Mouse (Mus musculus) brain, adult 2 months (tissue): ENCODE results near the gene Tceal7.
A peak's percentile ranks its signal among the peaks of the same experiment; 100 is the strongest.

ENCODE experiments used
- DNase-seq: peaks from one replicate; pipeline ENCODE4 v3.0.0; 2011; ENCODE audit warnings: low read depth, low spot score

The Tceal7 gene

DNA sequence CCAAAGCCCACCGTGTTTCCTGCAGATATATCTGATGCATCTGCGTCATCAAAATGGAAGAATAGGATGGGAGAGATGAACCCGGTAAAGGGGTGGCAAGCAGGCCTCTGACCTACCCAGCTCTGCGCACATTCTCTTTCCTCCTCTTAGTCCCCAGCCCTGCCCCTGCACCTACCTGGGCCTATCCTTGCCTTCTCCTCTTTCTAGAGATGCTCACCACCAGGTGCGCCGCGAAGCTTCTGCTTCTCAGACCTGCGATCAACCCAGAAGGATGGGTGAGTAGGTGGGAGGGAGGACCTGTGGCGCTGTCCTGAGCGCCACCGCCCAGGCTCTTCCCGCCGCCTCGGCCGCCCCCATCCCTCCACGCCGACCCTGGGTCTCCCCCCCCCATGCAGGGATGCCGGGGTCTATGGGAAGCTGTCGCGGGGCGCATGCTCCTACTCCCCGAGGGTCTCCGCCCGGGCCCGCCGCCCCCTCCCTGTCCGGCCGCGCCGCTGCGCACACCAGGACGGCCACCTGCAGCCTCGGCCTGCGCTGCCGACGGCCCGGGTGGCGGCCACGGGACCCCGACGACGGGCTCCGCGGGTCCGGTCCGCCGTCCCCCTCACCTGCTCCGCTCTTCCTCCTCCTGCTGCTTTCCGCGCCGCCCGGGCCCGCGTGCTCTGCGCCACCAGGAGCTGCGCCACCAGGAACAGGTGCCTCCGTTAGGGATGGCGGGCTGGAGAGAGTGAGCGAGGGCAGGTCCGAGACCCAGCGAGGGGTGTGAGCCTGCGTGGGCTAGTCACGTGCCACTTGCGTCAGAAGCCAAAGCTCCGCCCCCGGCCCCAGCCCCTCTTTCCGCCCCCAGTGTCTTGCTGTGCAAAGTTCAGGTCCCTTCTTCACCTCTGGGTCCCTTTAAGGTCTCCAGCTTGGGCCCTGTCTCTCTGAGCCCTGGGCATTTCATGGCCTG is at the start of gene Tceal7, which contains the start of gene Bex1:
Gene Tceal7 (plus strand): TSS at position 51 of the 949 bp plus-strand sequence.
Gene Bex1 (minus strand): TSS at position 785 of the 949 bp plus-strand sequence.
- peak; percentile 12 for DNase-seq

DNA sequence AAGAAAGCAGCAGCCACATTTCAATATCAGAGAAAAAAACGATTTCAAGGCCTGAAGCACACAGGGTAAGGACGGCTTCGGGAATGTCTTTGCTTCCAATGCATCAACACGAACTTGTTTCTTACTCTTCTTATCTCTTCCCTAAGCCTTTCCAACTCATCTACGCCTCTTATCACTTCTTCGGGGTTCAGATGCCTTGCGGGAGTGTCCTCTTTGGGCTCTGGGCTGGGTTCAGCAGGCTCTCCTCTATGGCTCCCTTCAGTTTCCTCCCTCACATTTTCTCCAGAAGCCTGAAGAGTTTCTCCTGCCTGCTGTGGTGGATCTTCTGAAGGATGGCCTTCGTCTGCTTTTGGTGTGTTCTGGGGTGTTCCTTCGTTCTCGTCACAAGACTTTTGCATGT is 44.0 kb upstream of the Tceal7 start:
- DNase-seq = no peak

- peak; percentile 88 for DNase-seq
Observed at GRCm38 (mm10) chrX:136171189-136172117, 43.1 kb upstream of the Tceal7 start.

DNA sequence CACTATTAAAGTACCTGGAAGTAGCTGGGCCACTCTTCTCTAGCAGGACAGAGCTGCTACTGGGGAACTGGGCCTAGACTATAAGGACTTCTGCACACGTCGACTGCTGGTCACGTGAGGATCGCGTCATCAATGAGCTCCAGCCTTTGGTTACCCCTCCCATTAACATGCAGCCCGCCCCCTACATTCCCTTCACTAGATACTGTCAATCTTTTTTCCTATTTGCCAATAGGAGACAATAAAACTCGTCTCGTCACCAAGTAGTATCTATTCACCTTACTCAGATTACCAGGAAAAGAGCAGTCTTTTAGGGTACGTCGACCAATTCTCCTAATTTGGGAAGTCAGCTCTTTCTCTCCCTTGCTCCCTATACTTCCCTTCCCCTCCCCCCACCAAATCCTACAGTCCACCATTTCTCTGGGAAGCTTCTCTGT is 42.4 kb upstream of the Tceal7 start, which contains the start of gene Tceal8:
Gene Tceal8 (minus strand): TSS at position 225 of the 434 bp plus-strand sequence.
- peak; percentile 97 for DNase-seq

DNA sequence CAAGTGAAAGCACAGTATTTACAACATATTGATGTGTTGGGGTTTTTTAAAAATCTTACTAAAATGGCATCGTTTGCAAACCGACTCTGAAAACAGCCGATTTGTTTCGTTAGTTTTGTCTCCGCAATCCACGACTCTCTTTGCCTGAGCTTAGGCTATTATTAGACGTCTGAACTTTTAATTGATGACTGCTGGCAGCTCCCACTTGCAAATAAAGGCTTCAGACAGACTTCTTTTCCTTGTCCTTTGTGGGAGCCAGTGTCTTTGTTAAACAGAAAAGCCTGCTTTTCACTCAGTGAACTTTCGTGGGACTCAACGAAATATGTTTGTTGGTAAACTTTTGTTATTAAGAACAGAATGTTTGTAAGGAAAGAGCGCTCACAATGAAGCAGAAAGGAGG is 41.8 kb upstream of the Tceal7 start:
- peak; percentile 9 for DNase-seq

- no peak for DNase-seq
Observed at GRCm38 (mm10) chrX:136180897-136181553, 33.6 kb upstream of the Tceal7 start.

DNA sequence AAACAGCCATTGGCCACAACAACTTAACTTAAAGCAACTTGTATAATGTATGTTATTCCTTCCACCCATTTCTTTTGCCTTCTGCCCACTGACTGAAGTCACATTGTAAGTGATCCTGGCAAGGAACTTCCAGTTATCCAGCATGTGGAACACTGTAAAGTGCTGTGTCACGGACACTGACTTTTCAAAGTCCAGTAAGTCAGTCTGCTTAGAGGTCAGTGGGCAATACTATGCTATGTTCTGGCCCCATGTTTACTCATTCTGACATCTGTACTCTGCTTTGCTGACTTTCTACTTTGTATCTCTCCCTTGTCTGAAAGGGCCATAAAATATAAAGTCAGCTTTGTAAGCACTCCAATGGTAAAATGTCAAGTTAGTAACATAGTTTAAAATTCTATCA is 31.5 kb upstream of the Tceal7 start:
- no peak for DNase-seq

DNA sequence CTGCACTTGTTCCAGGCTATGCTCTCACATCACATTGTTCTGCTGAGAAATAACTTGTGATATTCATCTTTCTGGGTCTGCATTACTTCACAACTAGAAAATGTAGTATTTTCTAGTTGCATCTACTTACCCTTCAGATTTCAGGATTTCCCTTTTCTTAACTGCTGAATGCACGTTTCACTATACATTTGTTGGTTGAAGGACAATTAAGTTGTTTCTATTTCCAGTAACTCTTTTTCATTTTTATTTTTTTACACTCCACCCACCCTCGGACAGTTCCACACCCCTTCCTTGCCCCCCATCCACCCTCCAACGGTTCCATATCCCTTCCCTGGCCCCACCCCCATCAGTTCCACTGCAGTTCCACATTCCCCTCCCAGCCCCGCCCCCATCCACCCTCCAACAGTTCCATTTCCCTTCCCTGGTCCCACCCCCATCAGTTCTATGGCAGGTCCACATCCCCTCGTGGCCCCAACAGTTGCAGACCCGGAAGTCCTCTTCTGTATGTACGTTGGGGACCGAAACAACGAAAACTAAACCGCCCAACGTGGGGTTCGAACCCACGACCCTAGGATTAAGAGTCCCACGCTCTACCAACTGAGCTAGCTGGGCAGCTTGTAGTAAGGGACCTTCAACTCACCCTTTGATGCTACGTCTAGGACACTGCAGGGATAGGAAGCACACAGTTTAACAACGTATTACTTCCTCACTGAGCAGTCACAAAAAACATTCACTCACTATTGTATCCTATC is 19.2 kb upstream of the Tceal7 start:
- no peak for DNase-seq

- peak; percentile 11 for DNase-seq
Observed at GRCm38 (mm10) chrX:136196873-136197272, 17.7 kb upstream of the Tceal7 start.

GRCm38 (mm10) chrX:136203257-136203656 is 11.3 kb upstream of the Tceal7 start:
- no peak for DNase-seq

DNA sequence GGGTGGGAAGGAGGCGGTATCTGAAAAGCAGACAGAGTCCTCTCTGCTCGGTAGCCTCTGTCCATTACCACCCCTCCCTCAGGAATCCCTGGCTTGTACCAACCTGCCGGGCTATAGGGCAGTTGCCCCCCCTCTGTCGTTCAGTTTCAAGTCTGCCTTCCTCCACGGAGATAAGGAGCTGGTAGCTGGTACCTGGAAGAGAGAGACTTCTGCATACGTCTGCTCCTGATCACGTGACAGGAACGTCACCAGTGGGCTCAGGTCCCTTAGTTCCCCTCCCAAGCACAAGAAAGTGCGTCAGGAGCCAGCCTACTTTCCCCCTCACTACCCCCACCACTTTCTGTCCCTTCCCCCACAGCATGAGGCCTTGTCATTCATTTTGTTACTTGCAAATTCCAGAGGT is 10.9 kb upstream of the Tceal7 start, which contains the start of gene Tceal5:
Gene Tceal5 (minus strand): TSS at position 213 of the 403 bp plus-strand sequence.
- DNase-seq = peak; percentile 95

- DNase-seq = no peak
Observed at GRCm38 (mm10) chrX:136204406-136204805, 10.2 kb upstream of the Tceal7 start.

DNA sequence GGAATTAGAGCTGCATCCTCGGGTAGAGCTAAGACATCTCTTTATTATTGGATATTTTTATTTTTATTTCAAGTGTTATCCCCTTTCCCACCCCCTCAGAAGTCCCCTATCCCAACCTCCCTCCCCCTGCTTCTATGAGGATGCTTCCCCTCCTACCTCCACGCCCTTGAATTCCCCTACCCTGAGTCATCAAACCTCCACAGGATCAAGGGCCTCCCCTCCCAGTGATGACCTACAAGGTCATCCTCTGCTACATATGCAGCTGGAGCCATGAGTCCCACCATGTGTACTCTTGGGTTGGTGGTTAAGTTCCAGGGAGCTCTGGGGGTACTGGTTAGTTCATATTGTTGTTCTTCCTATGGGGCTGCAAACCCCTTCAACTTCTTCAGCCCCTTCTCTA is 1.2 kb upstream of the Tceal7 start:
- DNase-seq = no peak

GRCm38 (mm10) chrX:136216303-136216702 is 1.7 kb downstream of the Tceal7 start:
- peak; percentile 24 for DNase-seq

- no peak for DNase-seq
Observed at GRCm38 (mm10) chrX:136223714-136224113, 9.1 kb downstream of the Tceal7 start.

GRCm38 (mm10) chrX:136227768-136228167 is 13.2 kb downstream of the Tceal7 start:
- no peak for DNase-seq

- peak; percentile 71 for DNase-seq
Observed at GRCm38 (mm10) chrX:136238118-136238517, 23.5 kb downstream of the Tceal7 start.

GRCm38 (mm10) chrX:136243181-136243580 is 28.6 kb downstream of the Tceal7 start:
- DNase-seq = no peak

DNA sequence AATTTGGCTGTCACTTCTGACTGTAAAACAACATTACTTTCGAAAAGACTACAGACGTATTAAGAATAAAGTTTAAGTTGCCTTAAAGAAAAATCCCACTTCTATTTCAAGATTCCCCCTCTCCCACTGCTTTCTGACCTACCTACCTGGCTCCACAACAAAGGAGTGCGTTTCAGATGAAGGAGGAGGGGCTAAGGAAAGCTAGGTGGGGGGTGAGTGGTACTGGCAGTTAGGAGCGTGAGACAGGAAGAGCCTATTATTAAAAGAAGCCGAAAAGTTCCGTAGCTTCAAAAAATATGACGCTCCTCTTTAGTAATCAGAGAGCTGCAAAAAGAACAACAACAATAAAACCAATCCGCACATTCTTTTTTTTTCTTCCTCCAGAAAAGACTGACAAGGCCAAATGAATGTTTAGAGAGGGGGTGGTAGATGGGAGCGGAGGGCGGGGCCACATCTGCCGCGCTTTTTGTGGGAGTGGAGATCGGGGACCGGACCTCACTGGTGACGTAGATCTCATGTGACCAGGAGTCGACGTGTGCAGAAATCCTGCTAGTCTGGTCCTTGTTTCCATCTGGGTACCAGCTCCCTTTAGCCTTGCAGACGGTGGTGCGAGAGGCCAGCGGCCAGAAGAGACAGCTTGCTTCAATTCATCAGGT is 30.1 kb downstream of the Tceal7 start, which contains the start of gene Tceal9:
Gene Tceal9 (plus strand): TSS at position 506 of the 656 bp plus-strand sequence.
- DNase-seq = peak; percentile 93
